Mouse (Mus musculus) adrenal gland, adult 8-10 months (tissue): ENCODE measurements around the gene Akap2. TPM values are rescaled to one million over a fixed set of nuclear protein-coding genes. Genes with fewer than 3 reads are reported as not detected.

Source experiments
- DNase-seq: peaks from one replicate; pipeline ENCODE4 v3.0.0; 2022
- total RNA-seq, 4 experiments: library from RNA; stranded (reverse); gene quantifications; 2 replicates each; pipeline ENCODE4 v1.2.4; 2022

Gene Akap2
- total RNA-seq, 4 experiments from 2014 or later = 136 to 169 (median 139) TPM

- DNase-seq = no peak
These were observed 197.0 kb downstream of the Akap2 start for GRCm38 (mm10) chr4:57914193-57915190.

GRCm38 (mm10) chr4:57915216-57915965 lies 197.9 kb downstream of the Akap2 start:
- no peak for DNase-seq

GRCm38 (mm10) chr4:57916201-57916661 lies 198.8 kb downstream of the Akap2 start, which contains the start of gene D630039A03Rik:
Gene D630039A03Rik (minus strand): TSS chr4:57916297.
- peak; percentile 65 for DNase-seq

- no peak for DNase-seq
These were observed 199.3 kb downstream of the Akap2 start for GRCm38 (mm10) chr4:57916711-57917110.

- no peak for DNase-seq
These were observed 202.3 kb downstream of the Akap2 start for GRCm38 (mm10) chr4:57919494-57920423.

GRCm38 (mm10) chr4:57920522-57920921 lies 203.1 kb downstream of the Akap2 start:
- DNase-seq = no peak

- peak; percentile 36 for DNase-seq
These were observed 204.7 kb downstream of the Akap2 start for GRCm38 (mm10) chr4:57922171-57922570.

GRCm38 (mm10) chr4:57924556-57925071 lies 207.2 kb downstream of the Akap2 start:
- no peak for DNase-seq

- no peak for DNase-seq
These were observed 210.2 kb downstream of the Akap2 start for GRCm38 (mm10) chr4:57927464-57928205.

- DNase-seq = no peak
These were observed 213.2 kb downstream of the Akap2 start for GRCm38 (mm10) chr4:57930559-57931170.

GRCm38 (mm10) chr4:57934181-57934580 lies 216.7 kb downstream of the Akap2 start:
- DNase-seq = no peak

- no peak for DNase-seq
These were observed 219.8 kb downstream of the Akap2 start for GRCm38 (mm10) chr4:57937292-57937691.

GRCm38 (mm10) chr4:57940631-57941030 lies 223.2 kb downstream of the Akap2 start:
- DNase-seq = no peak

- no peak for DNase-seq
These were observed 225.4 kb downstream of the Akap2 start for GRCm38 (mm10) chr4:57942892-57943291.

Other genes starting within 250 kb of the Akap2 start
- gene Pakap, start 149.5 kb upstream of the Akap2 start, total RNA-seq = 10 to 100 TPM; 35.3 to 97.4 (median 63.1) TPM
- 10 to 100 TPM; 13.0 to 17.0 (median 15.0) TPM for gene D630039A03Rik, start 198.6 kb downstream of the Akap2 start, total RNA-seq
- 100 to 1,000 TPM; 215 to 295 (median 238) TPM for gene Txn1, start 238.8 kb downstream of the Akap2 start, total RNA-seq